Mouse (Mus musculus) kidney, embryonic 15.5 days (tissue): ENCODE data around the gene Gm3488. TPM values are rescaled to one million over a fixed set of nuclear protein-coding genes. Genes with fewer than 3 reads are reported as not detected.
"Not testable (repeated sequence)": the region's sequence is repeated elsewhere in the genome, so short reads cannot be mapped to it uniquely, and the experiment has no call there.

Experiments used
- ATAC-seq: fragments of 200-750 bp; cut with Nextera tagmentation; replicated peaks from 2 replicates; pipeline ENCODE4 v1.8.0; 2017; ENCODE audit warnings: moderate TSS enrichment; ENCODE audit not compliant: low FRiP score
- H3K27ac ChIP-seq: fragments of 300-500 bp; sonication (generic); 2 replicates; pipeline ENCODE4 v1.5.1; 2015; ENCODE audit warnings: mild to moderate bottlenecking, inconsistent platforms
- H3K27me3 ChIP-seq: fragments of 300-500 bp; sonication (generic); 2 replicates; pipeline ENCODE4 v1.6.1; 2015; ENCODE audit warnings: inconsistent platforms
- H3K36me3 ChIP-seq: fragments of 300-500 bp; sonication (generic); 2 replicates; pipeline ENCODE4 v1.6.1; 2015; ENCODE audit warnings: inconsistent platforms
- H3K4me1 ChIP-seq: fragments of 300-500 bp; sonication (generic); 2 replicates; pipeline ENCODE4 v1.6.1; 2015; ENCODE audit warnings: inconsistent platforms
- H3K4me2 ChIP-seq: fragments of 300-500 bp; sonication (generic); 2 replicates; pipeline ENCODE4 v1.6.1; 2015; ENCODE audit warnings: moderate library complexity, mild to moderate bottlenecking, inconsistent platforms
- H3K4me3 ChIP-seq: fragments of 300-500 bp; sonication (generic); replicated peaks from 2 replicates; pipeline ENCODE4 v1.5.1; 2015; ENCODE audit warnings: mild to moderate bottlenecking, inconsistent platforms
- H3K9ac ChIP-seq: fragments of 300-500 bp; sonication (generic); 2 replicates; pipeline ENCODE4 v1.6.1; 2015; ENCODE audit warnings: mild to moderate bottlenecking, inconsistent platforms
- H3K9me3 ChIP-seq: fragments of 300-500 bp; sonication (generic); replicated peaks from 2 replicates; pipeline ENCODE4 v1.6.1; 2016; ENCODE audit warnings: inconsistent platforms
- WGBS: fragments of 180-500 bp; shearing (Covaris S2); methylation state at CpG from one replicate; pipeline ENCODE4 v1.1.7; 2015; ENCODE audit warnings: mixed read lengths; 5-methylcytosine and 5-hydroxymethylcytosine counted together
- polyA plus RNA-seq: library from polyadenylated mRNA; unstranded; fragments of >200 nt; fragmentation: Nextera tagmentation; extraction: Ambion mirVana; gene quantifications from 2 replicates; pipeline ENCODE4 v1.2.1, GENCODE M21; 2015

Gm3488 gene
- 0.49 and 0.92 TPM in 2 replicates for polyA plus RNA-seq

DNA sequence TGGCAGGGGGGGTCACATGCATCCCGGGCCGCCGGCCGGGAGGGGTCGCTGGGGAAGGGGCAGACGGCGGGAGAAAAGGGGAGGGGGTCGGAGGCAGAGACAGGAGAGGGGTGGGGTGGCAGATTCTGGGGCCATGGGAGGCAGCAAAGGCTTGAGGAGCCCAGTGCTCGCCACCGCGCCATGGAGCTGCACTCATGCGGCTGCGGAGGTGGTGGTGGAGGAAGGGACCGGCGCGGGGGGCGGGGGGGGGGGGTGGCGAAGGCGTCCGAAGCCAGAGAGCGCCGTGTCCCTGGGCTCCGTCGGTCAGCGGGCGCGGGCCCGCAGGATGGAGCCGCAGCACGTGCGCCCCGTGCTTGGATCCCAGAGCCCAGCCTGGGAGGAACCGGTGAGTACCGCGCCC is at the start of gene Gm3488:
Gene Gm3488, plus strand, starts transcription at position 301 of the 400 bp plus-strand sequence.
- H3K4me1 ChIP-seq, H3K4me3 ChIP-seq, H3K9me3 ChIP-seq, H3K36me3 ChIP-seq, H3K4me2 ChIP-seq, H3K27me3 ChIP-seq, ATAC-seq, H3K27ac ChIP-seq, H3K9ac ChIP-seq: not testable (repeated sequence)
- WGBS: no CpG with 5 or more reads among the region's 35 CpGs

GRCm38 (mm10) chr14:5455367-5455766 is 46.1 kb upstream of the Gm3488 start, which contains the start of gene Gm3194:
Gene Gm3194 (minus strand): TSS chr14:5455467.
- not testable (repeated sequence) for H3K9me3 ChIP-seq, H3K4me2 ChIP-seq, H3K27me3 ChIP-seq, H3K36me3 ChIP-seq, H3K4me3 ChIP-seq, ATAC-seq, H3K9ac ChIP-seq, H3K4me1 ChIP-seq, H3K27ac ChIP-seq
- WGBS: no CpG with 5 or more reads among the region's 3 CpGs

GRCm38 (mm10) chr14:5460469-5460868 is 41.0 kb upstream of the Gm3488 start:
- 0 out of 2 replicates have a peak, but pooled peaks have one; percentile 43 for ATAC-seq
- not testable (repeated sequence) for H3K27ac ChIP-seq
- no CpG with 5 or more reads among the region's 19 CpGs for WGBS

DNA sequence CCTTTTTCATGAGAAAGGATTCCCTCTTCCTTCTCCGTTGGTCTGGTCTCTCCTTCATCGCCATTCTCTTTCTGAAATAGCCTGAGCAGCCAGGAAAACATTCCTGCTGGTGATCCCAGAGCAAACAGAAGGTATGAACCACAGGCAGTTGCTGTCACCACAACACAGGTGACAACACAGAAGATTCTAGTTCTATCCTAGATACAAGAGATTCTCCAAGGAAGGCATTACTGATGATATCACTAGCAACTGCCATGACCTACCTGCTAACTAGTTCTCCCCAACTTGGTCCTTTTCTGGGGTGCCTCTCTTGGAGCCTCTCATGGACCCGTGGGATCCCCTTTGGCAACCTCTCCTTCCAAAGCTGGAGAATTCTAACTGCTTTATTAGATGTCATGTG is 23.7 kb upstream of the Gm3488 start, which contains the start of gene Gm8246:
Gene Gm8246, minus strand, starts transcription at position 101 of the 400 bp plus-strand sequence.
- WGBS: no CpG with 5 or more reads among the region's 3 CpGs
- H3K36me3 ChIP-seq, H3K27me3 ChIP-seq, H3K4me3 ChIP-seq, ATAC-seq, H3K27ac ChIP-seq, H3K4me2 ChIP-seq, H3K9ac ChIP-seq, H3K4me1 ChIP-seq, H3K9me3 ChIP-seq: not testable (repeated sequence)

More at GRCm38 (mm10) chr14:5460469-5460868, 41.0 kb upstream of the Gm3488 start:
- H3K27me3 ChIP-seq, H3K36me3 ChIP-seq, H3K9me3 ChIP-seq, H3K9ac ChIP-seq, H3K4me2 ChIP-seq, H3K4me3 ChIP-seq, H3K4me1 ChIP-seq: not testable (repeated sequence)

GRCm38 (mm10) chr14:5483907-5484306 is 17.6 kb upstream of the Gm3488 start, which contains the start of gene Gm3187:
Gene Gm3187 (plus strand): TSS chr14:5484207.
- not testable (repeated sequence) for H3K27me3 ChIP-seq, ATAC-seq, H3K9ac ChIP-seq, H3K4me1 ChIP-seq, H3K36me3 ChIP-seq, H3K4me2 ChIP-seq, H3K27ac ChIP-seq, H3K4me3 ChIP-seq, H3K9me3 ChIP-seq
- 82% methylated on average over 4 of the region's 5 CpGs for WGBS

DNA sequence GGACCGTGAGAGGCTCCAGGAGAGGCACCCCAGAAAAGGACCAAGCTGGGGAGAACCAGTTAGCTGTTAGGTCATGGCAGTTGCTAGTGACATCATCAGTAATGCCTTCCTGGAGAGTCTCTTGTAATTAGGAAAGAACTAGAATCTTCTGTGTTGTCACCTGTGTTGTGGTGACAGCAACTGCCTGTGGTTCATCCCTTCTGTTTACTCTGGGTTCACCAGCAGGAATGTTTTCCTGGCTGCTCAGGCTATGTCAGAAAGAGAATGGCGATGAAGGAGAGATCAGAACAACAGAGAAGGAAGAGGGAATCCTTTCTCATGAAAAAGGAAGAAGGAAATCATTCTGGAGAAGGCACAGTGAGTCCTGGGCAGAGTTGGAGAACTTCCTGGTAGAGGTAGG is 36.7 kb downstream of the Gm3488 start, which contains the start of gene Gm3532:
Gene Gm3532, plus strand, starts transcription at position 301 of the 400 bp plus-strand sequence.
- not testable (repeated sequence) for H3K9ac ChIP-seq

More for the DNA sequence above, 36.7 kb downstream of the Gm3488 start, which contains the start of gene Gm3532:
- H3K4me1 ChIP-seq, H3K27me3 ChIP-seq, H3K27ac ChIP-seq, H3K4me3 ChIP-seq, H3K36me3 ChIP-seq, H3K9me3 ChIP-seq, H3K4me2 ChIP-seq, ATAC-seq: not testable (repeated sequence)
- WGBS: no CpG with 5 or more reads among the region's 2 CpGs

Other genes starting within 250 kb of the Gm3488 start
- not detected in 2 replicates for gene Gm3526, start 241.1 kb upstream of the Gm3488 start, polyA plus RNA-seq
- not detected in 2 replicates for gene Gm3542, start 166.7 kb upstream of the Gm3488 start, polyA plus RNA-seq
- not detected in 2 replicates for gene Gm3500, start 112.6 kb upstream of the Gm3488 start, polyA plus RNA-seq
- 0.55 TPM in 1 of 2 replicates, not detected in the other for gene Gm3194, start 46.2 kb upstream of the Gm3488 start, polyA plus RNA-seq
- gene Gm8246, start 23.8 kb upstream of the Gm3488 start, polyA plus RNA-seq: not detected in 2 replicates
- not detected in 2 replicates for gene Gm3187, start 17.5 kb upstream of the Gm3488 start, polyA plus RNA-seq
- gene Gm3532, start 36.8 kb downstream of the Gm3488 start, polyA plus RNA-seq: not detected in 2 replicates
- not detected in 2 replicates for gene Gm8265, start 131.4 kb downstream of the Gm3488 start, polyA plus RNA-seq
- not detected in 2 replicates for gene Gm9603, start 185.8 kb downstream of the Gm3488 start, polyA plus RNA-seq
- gene Gm3373, start 239.9 kb downstream of the Gm3488 start, polyA plus RNA-seq: 0.16 and 0.55 TPM in 2 replicates